Mouse (Mus musculus) left cerebral cortex, adult 8-10 months (tissue): ENCODE measurements at regions not wholly inside any gene's neighbourhood (a gene's known extent, or its start where the extent isn't known, plus 50 kb on each side); places are given as distances from the start of the nearest gene placed in this dataset.

Experiments used
- DNase-seq, 2 experiments: peaks; one replicate each; pipeline ENCODE4 v3.0.0; 2022; ENCODE audit warnings: low spot score in 2 of 2

DNA sequence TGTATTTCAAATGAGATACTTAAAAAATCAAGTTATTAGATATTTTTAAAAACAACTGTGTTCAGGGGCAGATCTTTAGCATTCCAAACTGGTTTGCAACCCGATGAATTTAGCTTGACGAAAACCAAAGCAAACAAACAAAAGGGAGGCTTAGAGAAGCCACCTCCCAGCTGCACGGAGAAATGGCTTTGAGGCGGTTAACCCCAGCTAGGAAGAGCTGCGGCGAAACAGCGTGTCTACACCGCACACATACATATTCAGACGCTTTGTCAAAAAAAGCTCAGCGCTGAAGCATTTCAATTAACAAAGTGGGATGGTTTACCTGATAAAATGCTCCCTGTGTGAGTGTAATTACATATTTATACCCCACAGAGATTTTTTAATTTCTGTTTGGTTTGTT is 123.0 kb upstream of the Ap5m1 start:
- DNase-seq: no peak

DNA sequence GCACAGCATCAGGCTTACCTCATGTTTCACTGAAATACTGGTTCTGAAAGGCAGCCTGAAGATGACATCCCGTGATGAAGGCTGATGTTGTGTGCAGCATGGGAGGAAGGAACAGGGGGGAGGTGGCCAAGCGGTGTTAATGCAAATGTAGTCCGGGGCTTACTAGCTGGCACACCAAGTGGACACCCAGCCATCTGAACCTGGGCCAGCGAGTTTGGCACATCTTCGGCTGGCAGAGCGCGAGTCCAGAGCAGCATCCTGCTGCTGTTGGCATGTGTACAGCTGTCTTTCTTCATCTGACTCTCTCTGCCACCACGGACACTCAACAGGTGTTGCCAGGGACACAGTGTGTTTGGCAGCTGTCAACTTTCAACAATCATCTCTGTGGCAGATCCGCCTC is 135.0 kb upstream of the Ap5m1 start:
- DNase-seq: no peak

GRCm38 (mm10) chr14:48925870-48926269 is 140.0 kb upstream of the Ap5m1 start:
- no peak for DNase-seq

DNA sequence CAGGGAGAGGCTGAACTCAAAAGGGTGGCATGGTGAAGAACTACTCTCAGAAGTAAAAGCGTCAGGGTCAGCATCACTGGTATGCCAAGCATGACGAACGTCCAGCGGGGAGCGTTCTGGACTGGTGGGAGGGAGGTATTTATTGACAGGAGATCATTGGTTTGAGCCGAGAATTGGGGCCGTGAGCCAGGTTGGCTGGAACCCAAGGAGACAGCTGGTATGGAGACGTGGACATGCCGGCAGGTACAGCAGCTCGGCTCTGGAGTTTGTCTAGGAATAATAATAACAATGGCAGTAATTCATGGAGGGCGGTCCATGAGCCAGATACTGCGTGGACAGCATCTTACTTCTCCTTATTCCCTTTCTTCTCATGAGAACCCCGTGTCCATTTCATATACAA is 156.5 kb upstream of the Ap5m1 start:
- DNase-seq: no peak

DNA sequence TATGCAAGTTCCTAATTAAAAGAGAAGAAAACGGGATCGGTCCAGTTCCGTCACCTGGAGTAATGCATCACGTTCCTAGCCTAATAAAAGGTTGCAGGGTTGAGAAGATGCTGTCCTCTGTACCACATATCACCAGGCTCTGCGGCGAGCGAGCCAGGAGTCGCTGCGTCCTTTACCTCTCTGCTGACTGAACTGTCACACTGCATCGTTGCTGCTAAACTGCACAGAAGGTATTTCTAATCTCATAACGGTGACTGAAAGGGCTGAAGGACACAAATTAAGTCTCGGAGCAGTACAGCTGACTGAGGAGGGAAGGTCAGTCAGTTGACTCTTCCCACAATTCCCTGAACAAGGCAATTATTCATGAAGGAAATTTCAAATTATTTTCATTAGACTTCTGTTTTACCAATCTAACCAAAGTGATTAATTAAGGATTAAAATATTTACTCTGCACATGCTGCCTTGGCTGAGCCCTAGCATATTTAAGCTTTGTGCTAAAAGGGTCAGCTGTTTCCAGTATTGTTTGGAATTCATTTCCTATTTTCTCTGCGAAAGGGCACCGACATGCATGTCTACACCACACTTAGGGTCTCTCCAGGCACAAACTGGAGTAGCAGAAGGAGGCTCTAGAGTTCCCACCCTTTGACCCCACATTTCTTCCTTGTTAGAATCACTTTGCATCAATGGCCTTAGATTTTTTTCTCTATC is 157.8 kb upstream of the Ap5m1 start:
- DNase-seq: no peak

GRCm38 (mm10) chr14:48907403-48907973 is 158.4 kb upstream of the Ap5m1 start:
- DNase-seq: no peak

- DNase-seq: no peak
These were observed 158.9 kb upstream of the Ap5m1 start for GRCm38 (mm10) chr14:48906956-48907355.

DNA sequence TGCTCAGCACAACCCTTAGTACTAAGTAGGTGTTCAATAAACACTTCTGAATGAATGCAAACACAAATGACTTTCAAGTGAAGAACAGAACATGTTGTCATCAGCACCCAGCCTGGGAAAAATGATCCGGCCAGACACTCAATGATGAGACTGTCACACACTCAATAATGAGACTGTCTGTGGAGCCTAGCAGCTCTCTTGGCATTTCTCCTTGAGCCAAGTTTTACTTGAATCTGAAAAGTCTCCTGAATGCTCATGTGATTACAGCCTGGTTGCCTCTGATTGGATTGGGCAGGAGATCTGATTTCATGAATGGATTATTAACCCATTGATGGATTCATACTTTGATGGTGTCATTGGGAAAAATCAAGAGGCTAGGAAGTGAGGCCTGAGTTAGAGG is 161.3 kb upstream of the Ap5m1 start:
- no peak for DNase-seq

DNA sequence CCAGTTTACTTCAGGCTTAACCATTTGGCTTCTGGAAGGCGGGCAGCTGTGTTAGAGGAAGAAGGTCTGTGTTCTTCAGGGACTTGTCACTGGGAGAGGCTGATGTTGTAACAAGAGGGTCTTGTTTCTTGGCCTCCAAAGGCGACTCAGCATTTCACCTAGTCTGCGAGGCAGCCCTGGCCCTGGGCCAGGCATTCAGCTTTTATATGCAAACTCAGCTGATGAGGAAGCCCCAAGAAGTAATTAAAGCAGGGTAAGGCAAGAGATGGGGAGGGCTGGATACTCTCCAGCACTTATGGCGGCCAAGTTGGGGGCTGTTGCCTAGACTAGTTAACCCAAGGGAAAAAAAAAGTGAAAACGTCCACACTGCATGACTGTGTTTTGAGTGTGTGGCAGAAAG is 162.4 kb upstream of the Ap5m1 start:
- DNase-seq: no peak

DNA sequence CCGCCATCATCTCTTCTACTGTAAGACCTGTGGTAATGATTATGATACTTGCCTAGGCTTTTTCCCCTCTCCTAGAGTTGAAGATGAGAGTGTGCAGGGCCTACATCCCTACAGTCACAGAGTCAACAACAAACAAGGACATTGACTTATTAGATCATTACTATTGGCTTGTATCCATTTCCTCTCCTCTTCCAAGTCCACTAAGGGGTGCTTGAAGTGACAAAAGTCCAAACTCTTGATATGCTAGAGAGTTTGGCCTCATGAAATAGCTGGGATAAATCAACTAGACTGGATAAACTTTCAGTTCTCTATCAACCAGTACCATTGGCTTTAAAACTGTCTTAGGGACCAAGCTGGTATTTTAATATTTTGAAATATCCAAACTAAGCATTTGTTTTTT is 165.7 kb upstream of the Ap5m1 start:
- DNase-seq: no peak

- DNase-seq: no peak
These were observed 168.8 kb upstream of the Ap5m1 start for GRCm38 (mm10) chr14:48897140-48897539.

DNA sequence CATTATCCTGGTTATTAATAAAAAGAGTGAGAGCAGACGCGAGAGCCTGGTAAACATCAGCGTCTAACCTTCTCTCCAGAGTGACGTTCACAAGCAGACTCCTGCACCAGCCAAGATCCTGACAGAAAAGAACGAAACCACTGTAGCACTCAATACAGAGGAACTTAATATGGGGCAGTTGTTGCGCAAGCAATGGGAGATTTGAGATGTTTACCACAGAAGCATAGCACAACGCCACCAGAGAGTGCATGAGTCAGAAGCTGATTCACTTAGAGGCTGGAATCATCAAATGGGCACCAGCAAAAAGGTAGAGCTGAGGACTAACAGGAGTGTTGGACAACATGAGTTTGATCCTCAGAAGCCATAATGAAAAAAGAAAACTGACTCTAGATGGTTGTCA is 169.7 kb upstream of the Ap5m1 start:
- DNase-seq: no peak

DNA sequence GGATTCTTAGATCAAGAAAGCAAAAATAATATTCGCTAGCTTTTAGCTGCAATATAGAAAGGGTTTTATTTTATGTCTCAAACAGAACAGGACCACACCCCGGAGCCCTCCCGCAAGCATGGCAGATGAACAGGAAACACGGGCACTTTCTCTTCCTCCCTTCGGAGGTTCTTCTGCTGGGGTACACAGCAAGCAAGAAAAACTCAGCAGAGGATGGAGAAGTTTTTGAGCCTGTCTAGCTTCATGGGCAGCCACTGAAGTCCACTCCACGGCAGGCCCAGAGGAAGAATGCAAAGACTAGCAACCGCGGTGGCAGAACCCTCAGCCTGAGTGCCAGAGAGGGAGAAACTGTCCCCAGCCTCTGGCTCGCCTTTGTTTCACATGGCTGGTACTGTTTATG is 174.7 kb upstream of the Ap5m1 start:
- no peak for DNase-seq

DNA sequence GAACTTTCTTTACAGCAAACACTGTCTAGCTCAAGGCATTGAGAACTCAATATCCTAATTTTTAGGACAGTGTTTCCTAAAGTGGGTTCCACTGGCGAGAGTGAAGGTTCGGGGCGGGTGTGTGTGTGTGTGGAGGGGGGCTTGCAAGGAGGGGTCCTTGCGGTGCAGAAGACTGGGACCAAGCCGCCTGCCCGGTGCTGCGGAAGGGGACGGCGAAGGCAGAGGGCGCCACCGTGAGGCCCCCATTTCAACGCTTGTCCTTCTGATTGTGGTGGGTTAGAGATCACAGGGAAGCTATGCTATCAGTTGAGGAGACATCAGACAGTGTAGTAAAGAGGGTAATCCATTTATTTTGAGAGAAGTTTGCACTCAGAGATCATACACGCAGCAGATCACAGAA is 176.9 kb upstream of the Ap5m1 start:
- DNase-seq: no peak

GRCm38 (mm10) chr14:48880041-48880440 is 185.9 kb upstream of the Ap5m1 start:
- no peak for DNase-seq

- no peak for DNase-seq
These were observed 187.8 kb upstream of the Ap5m1 start for GRCm38 (mm10) chr14:48877998-48878657.

DNA sequence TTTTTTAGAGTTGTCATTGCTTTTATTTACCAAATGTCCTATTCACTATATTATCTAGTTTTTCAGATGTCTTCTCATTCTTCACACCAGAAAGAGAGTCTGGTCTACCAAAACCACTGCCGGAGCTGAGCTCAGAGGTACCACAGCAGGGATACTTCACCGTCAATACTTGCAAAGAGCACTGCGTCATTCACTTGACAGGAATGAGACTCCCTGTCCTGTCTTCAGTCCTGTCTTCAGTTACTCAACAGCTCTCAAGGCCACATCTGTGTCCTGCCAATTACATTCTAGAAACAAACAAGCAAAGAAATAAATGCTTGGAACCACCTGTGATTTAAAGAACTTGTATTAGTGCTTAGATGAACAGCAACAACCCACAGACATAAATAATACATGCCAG is 194.6 kb upstream of the Ap5m1 start:
- no peak for DNase-seq

DNA sequence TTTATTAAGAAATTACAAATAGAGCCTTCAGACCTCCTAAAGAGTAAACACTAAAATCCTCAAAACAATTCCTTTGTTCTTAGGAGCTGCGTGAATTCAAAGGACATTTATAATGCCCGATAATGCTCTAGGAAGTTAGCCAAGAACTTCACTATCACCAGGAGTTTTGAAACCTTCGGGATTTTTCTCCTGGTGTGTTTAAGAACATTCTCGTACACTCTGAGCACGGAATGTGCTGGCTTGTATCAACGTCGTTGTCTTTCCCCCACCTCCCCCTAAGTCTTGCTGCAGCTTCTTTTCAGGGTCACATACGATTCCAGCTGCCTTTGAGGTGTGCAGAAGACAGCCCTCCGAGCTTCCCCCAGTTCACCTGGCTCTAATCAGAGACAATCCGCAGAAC is 195.9 kb upstream of the Ap5m1 start:
- DNase-seq: no peak

DNA sequence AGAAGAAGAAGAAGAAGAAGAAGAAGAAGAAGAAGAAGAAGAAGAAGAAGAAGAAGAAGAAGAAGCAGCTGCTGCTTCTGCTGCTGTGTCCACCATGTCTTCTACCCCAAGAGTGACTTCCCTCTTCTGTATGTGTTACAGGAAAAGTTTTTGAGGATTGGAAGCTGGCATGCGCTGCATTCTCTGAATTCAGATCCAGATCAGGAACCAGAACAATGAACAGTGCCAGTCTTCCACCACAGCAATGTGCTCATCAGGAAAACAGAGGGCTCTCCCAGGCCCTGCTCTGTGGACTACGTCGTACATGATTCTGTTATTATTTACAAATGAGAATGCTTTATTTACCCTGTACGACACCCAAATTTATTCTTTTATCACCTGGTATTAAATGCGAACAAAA is 181.8 kb upstream of the Otx2 start:
- DNase-seq: no peak

DNA sequence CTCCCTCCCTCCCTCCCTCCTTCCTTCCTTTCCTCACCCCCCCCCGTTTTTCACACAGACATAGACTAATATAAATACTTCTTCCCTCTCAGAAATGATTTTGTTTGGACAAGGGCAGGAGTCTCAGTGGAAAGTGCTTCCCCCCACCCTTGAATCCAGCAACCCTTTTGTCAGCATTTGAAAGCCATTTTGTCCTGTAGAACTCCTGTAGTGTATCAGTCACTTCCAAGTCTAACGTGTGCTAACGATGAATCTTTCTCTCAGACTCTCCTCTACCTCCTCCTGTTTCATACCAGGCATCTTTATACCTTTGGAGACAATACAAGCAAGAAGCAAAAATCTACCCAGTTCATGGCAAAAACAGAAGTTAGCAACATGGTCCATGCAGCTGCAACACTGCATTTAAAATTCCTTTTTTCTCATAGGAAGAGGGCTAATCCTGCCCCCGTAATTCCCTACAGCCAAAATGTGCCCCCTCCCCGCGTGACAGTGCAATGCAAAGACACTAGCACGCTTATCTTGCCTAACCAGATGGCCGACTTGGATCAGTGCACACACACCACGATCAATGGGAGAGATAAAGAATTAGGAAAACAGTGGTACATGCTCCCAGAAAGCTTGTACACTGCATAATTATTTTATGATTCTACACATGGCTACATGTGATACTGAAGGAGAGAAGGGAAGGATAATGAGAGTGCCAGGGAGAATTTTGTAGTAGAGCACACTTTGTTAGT is 180.7 kb upstream of the Otx2 start:
- no peak for DNase-seq

GRCm38 (mm10) chr14:48853479-48854187 is 180.0 kb upstream of the Otx2 start:
- no peak for DNase-seq

- DNase-seq: no peak
These were observed 179.2 kb upstream of the Otx2 start for GRCm38 (mm10) chr14:48852787-48853186.
